Mouse (Mus musculus): ENCODE results near the gene Tnr.

- TF ChIP-seq CTCF (IDR thresholded peaks at IDR 0.05; ENCODE audit: borderline replicate concordance, extremely low read depth, insufficient read depth, insufficient read length), result no peak
- TF ChIP-seq POLR2A (IDR thresholded peaks at IDR 0.05; ENCODE audit: borderline replicate concordance, extremely low read depth, insufficient read depth, insufficient read length, poor library complexity, severe bottlenecking), result no peak
These were observed 126.9 kb downstream of the Tnr start for GRCm38 (mm10) chr1:159650486-159650885.
